Mouse (Mus musculus): ENCODE results near the gene Ctla4. TPM values are rescaled to one million over a fixed set of nuclear protein-coding genes. Genes with fewer than 3 reads are reported as not detected.

The Ctla4 gene
- polyA plus RNA-seq, 1 experiment = not detected

DNA sequence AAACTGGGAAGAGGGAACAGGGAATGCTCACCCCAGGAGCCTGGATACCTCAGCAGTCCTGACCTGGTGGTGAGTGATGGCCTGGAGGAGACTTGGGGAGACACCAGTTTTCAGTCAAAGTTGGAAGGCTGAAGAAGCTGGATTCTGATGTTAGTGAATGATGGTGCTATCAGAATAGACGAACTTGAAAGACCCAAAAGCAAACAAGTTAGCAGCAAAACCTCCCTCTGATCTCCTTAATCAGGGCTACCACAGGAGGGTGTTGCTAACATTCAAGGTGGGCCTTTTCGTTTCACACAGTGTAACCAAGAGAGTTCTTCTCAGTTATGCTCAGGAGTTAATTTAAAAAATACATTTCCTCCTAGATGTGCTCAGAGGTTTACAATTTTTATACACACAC is 3.5 kb upstream of the Ctla4 start:
- no peaks in the 10 kb centered on the region for H3K27me3 ChIP-seq (ENCODE audit: control insufficient read depth)

DNA sequence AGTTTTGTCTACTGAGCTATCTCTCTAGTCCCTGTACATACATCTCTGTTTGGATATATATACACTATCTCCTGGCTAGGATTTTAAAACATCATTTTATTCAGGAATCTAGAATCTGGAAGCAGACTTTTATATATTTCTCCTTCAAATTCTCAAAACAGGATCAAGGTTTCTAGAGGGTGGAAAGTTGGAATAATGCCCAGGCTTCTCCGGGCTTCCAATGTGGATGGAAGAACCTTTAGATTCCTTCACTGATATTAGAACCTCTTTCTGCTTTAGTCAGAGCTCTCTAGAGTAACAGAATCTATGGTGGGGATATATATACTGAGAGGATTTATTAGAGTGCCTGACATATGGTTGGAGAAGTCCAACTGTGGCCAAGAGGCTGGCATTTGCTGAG is 2.2 kb upstream of the Ctla4 start:
- TF ChIP-seq GATA1 (IDR thresholded peaks at IDR 0.05; ENCODE audit: low read length) (no peak), TAL1 (IDR thresholded peaks at IDR 0.05; ENCODE audit: low read length) (no peak)
- Histone ChIP-seq H3K36me3 (ENCODE audit: control insufficient read depth) (no peaks in the 10 kb centered on the region), H3K4me3 (replicated peaks) (no peak overlapping the region), H3K27me3 (ENCODE audit: control insufficient read depth) (no peaks in the 10 kb centered on the region), H3K4me1 (ENCODE audit: control insufficient read depth) (no peaks in the 10 kb centered on the region), H3K9me3 (ENCODE audit: control insufficient read depth, low read length) (no peaks in the 10 kb centered on the region)

More for the DNA sequence above, 3.5 kb upstream of the Ctla4 start:
- no peaks in the 10 kb centered on the region for H3K4me1 ChIP-seq (ENCODE audit: control insufficient read depth)
- H3K9me3 ChIP-seq (ENCODE audit: control insufficient read depth, low read length) = no peaks in the 10 kb centered on the region
- H3K36me3 ChIP-seq (ENCODE audit: control insufficient read depth) = no peaks in the 10 kb centered on the region
- H3K4me3 ChIP-seq (replicated peaks) = no peak overlapping the region
- TF ChIP-seq TAL1 (IDR thresholded peaks at IDR 0.05; ENCODE audit: low read length) (no peak), GATA1 (IDR thresholded peaks at IDR 0.05; ENCODE audit: low read length) (no peak)

DNA sequence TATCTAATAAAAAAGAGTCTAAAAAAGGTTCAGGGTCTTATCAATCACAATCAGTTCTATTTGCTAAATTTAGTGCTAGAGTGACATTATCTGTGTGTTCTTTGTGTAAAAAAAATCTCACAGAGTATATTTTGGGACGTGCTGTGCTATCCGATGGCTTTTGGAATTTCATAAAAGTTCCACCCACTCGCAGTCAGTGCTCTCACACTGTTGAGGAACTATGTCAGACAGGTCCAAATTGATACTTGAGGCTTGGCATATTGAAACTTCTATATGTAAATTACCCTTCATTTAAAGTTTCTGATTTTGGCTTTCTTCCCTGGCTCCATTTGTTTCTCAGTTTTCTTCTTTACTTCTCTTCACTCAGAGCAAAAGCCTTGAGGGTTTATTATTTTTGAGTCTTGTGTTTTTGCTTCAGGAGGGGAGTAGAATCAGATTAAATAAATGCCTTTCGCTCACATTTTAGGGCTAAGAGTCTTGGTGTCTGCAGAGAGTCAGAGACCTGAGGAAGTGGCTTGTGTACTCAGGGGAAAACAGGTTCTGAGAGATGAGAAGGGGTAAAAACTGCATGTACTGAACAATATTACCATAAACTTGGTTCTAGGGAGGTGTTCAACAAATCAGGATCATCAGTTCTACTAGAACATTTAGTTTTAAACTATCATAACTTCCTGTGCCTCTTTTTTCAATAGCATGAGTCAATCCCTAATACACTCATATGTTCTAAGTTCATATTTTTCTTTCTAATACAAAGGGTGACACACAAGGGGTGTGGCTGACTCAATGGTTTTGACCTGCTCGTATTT is 11.5 kb downstream of the Ctla4 start:
- no peaks in the 10 kb centered on the region for H3K27me3 ChIP-seq (ENCODE audit: control insufficient read depth)
- TF ChIP-seq GATA1 (IDR thresholded peaks at IDR 0.05; ENCODE audit: low read length) (no peak), TAL1 (IDR thresholded peaks at IDR 0.05; ENCODE audit: low read length) (no peak)
- no peaks in the 10 kb centered on the region for H3K4me1 ChIP-seq (ENCODE audit: control insufficient read depth)
- no peak overlapping the region for H3K4me3 ChIP-seq (replicated peaks)
- H3K36me3 ChIP-seq (ENCODE audit: control insufficient read depth) = no peaks in the 10 kb centered on the region
- H3K9me3 ChIP-seq (ENCODE audit: control insufficient read depth, low read length) = no peaks in the 10 kb centered on the region

DNA sequence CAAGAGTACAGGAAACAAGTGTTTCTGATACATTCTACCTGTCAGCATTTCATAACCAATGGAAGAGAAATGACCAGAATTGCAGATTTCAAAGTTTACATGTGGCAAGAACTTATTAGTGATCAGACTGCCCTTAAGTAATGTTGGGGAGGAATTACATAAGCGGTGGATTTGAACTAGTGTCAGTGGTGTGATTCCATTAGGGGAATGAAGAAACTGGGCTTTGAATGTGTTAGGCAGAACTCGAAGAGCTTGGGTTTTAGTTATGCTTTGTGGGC is 12.1 kb downstream of the Ctla4 start:
- no peaks in the 10 kb centered on the region for H3K9me3 ChIP-seq (ENCODE audit: control insufficient read depth, low read length)
- H3K36me3 ChIP-seq (ENCODE audit: control insufficient read depth) = no peaks in the 10 kb centered on the region
- TF ChIP-seq GATA1 (IDR thresholded peaks at IDR 0.05; ENCODE audit: low read length) = no peak
- TF ChIP-seq TAL1 (IDR thresholded peaks at IDR 0.05; ENCODE audit: low read length) = no peak
- no peak overlapping the region for H3K4me3 ChIP-seq (replicated peaks)
- no peaks in the 10 kb centered on the region for H3K4me1 ChIP-seq (ENCODE audit: control insufficient read depth)
- no peaks in the 10 kb centered on the region for H3K27me3 ChIP-seq (ENCODE audit: control insufficient read depth)

DNA sequence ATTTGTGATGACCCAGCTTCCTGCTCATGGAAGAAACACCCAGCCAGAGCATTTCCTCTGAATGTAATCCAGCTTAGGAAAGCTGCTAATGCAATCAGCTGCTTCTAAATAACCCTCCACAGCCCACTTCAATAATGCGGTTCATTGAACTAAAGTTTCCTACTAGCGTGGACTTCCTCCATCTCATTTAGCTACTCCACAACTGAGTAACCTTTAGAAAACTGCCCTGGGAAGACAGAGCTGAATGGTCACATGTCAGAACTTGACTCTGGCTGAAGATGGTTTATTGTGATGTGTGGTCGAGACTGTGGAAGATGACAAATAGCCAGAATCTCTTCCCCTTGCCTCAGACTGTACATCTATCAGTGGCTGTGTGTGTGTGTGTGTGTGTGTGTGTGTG is 12.4 kb downstream of the Ctla4 start:
- no peak overlapping the region for H3K4me3 ChIP-seq (replicated peaks)
- no peaks in the 10 kb centered on the region for H3K4me1 ChIP-seq (ENCODE audit: control insufficient read depth)
- no peak for TF ChIP-seq GATA1 (IDR thresholded peaks at IDR 0.05; ENCODE audit: low read length)
- TF ChIP-seq TAL1 (IDR thresholded peaks at IDR 0.05; ENCODE audit: low read length) = no peak
- H3K36me3 ChIP-seq (ENCODE audit: control insufficient read depth) = no peaks in the 10 kb centered on the region
- no peaks in the 10 kb centered on the region for H3K9me3 ChIP-seq (ENCODE audit: control insufficient read depth, low read length)
- no peaks in the 10 kb centered on the region for H3K27me3 ChIP-seq (ENCODE audit: control insufficient read depth)

DNA sequence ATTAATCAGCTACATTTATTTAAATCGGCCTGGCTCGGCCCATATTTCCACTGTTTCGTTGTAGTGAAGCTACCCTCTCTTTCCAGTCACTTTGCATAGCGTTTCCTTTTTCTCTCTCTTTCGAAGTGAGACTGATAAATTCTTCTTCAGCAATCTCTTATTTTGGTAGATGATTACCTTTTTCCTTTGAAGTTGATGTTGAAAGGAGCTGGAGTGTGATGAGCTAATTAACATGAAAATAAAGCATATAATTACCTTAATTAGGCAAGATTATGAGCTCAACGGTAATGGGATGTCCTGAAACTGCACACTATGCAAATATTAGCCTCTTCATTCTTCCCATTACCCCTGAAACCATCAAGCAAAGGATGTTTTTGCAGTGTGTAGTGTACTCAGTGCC is 15.7 kb downstream of the Ctla4 start:
- Histone ChIP-seq H3K4me1 (ENCODE audit: control insufficient read depth) (no peaks in the 10 kb centered on the region), H3K27me3 (ENCODE audit: control insufficient read depth) (no peaks in the 10 kb centered on the region), H3K4me3 (replicated peaks) (no peak overlapping the region), H3K9me3 (ENCODE audit: control insufficient read depth, low read length) (no peaks in the 10 kb centered on the region), H3K36me3 (ENCODE audit: control insufficient read depth) (no peaks in the 10 kb centered on the region)
- TF ChIP-seq GATA1 (IDR thresholded peaks at IDR 0.05; ENCODE audit: low read length) (no peak), TAL1 (IDR thresholded peaks at IDR 0.05; ENCODE audit: low read length) (no peak)

DNA sequence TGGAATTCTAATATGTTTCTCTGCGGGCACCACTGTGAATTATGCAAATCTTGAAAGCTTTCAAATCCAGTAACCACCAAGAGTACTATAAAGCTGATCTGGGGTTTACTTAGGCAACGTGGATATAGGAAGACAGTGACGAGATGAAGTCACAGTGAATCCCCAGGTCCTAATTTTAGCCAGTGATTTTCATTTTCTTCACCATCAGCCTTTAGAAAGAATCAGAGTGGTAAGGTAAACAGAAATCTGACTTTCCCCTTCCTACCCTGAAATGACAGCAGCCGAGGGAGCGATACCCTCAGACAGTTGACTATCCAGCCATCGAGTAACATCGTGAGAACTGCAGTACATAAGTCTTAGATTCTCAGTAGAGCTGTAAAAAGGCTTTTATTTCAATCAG is 16.3 kb downstream of the Ctla4 start:
- H3K27me3 ChIP-seq (ENCODE audit: control insufficient read depth) = no peaks in the 10 kb centered on the region
- no peak overlapping the region for H3K4me3 ChIP-seq (replicated peaks)

DNA sequence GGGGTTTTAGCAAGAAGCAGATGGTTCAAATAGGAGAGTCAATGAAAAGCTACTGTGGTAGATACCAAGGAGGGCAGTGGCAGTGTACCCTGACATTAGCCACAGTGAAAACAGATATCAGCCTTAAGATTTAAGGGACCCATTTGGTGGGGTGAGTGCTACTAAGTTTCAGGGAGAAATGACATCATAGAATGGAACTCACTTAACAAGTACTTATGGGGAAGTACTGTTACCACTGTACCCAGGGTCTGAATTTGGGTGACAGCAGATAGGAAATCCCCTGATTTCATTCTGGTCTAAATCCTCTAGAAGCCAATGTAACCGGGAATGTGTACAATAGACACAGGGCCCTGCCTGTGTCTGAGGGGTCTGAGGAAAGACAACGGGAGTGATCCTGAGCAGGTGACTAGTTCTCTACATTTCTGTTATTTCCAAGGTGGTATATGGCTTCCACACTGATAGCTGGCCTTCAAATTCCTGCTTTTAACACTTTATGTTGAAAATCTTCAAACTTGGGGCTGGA is 17.7 kb downstream of the Ctla4 start:
- Histone ChIP-seq H3K36me3 (ENCODE audit: control insufficient read depth) (no peaks in the 10 kb centered on the region), H3K4me1 (ENCODE audit: control insufficient read depth) (no peaks in the 10 kb centered on the region), H3K27me3 (ENCODE audit: control insufficient read depth) (no peaks in the 10 kb centered on the region), H3K4me3 (replicated peaks) (no peak overlapping the region), H3K9me3 (ENCODE audit: control insufficient read depth, low read length) (no peaks in the 10 kb centered on the region)
- no peak for TF ChIP-seq TAL1 (IDR thresholded peaks at IDR 0.05; ENCODE audit: low read length)
- TF ChIP-seq GATA1 (IDR thresholded peaks at IDR 0.05; ENCODE audit: low read length) = no peak

More for the DNA sequence above, 16.3 kb downstream of the Ctla4 start:
- Histone ChIP-seq H3K36me3 (ENCODE audit: control insufficient read depth) (no peaks in the 10 kb centered on the region), H3K4me1 (ENCODE audit: control insufficient read depth) (no peaks in the 10 kb centered on the region), H3K9me3 (ENCODE audit: control insufficient read depth, low read length) (no peaks in the 10 kb centered on the region)
- TF ChIP-seq TAL1 (IDR thresholded peaks at IDR 0.05; ENCODE audit: low read length) = no peak
- no peak for TF ChIP-seq GATA1 (IDR thresholded peaks at IDR 0.05; ENCODE audit: low read length)

DNA sequence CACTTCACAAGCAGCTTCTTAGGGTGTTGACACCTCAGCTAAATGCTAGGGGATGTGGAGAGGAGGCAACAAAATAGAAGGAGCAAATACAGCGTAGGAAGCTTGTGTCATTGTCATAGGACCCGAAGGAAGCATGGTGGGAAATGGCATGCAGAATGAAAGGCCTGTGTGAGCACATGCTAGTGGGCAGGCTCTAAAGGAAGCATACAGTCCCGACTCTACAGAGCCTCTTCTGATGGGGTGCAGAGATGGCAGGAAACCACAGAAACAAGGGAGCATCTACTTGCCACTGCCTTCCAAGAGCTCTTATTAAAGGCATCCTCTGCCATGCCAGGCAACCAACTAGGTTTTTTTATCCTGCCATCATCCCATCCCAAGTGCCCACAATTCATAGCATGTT is 20.7 kb downstream of the Ctla4 start:
- Histone ChIP-seq H3K4me3 (replicated peaks) (no peak overlapping the region), H3K9me3 (ENCODE audit: control insufficient read depth, low read length) (no peaks in the 10 kb centered on the region), H3K27me3 (ENCODE audit: control insufficient read depth) (no peaks in the 10 kb centered on the region), H3K4me1 (ENCODE audit: control insufficient read depth) (no peaks in the 10 kb centered on the region), H3K36me3 (ENCODE audit: control insufficient read depth) (no peaks in the 10 kb centered on the region)
- no peak for TF ChIP-seq TAL1 (IDR thresholded peaks at IDR 0.05; ENCODE audit: low read length)

DNA sequence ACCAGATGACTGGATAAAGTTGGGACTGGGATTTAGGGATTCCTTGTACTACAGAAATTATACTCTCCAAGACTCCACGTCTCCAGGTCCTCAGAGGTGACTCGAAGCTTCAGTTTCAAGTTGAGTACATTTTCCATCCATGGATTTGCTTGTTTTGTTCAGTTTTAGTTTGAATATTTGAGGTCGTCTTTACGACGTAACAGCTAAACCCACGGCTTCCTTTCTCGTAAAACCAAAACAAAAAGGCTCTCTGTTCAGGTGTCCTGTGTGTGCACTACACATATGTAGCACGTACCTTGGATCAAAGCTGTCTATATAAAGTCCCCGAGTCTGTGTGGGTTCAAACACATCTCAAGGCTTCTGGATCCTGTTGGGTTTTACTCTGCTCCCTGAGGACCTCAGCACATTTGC is 22.0 kb downstream of the Ctla4 start:
- Histone ChIP-seq H3K4me3 (replicated peaks) (no peak overlapping the region), H3K9me3 (ENCODE audit: control insufficient read depth, low read length) (no peaks in the 10 kb centered on the region), H3K36me3 (ENCODE audit: control insufficient read depth) (no peaks in the 10 kb centered on the region), H3K4me1 (ENCODE audit: control insufficient read depth) (no peaks in the 10 kb centered on the region), H3K27me3 (ENCODE audit: control insufficient read depth) (no peaks in the 10 kb centered on the region)
- TF ChIP-seq TAL1 (IDR thresholded peaks at IDR 0.05; ENCODE audit: low read length) (no peak), GATA1 (IDR thresholded peaks at IDR 0.05; ENCODE audit: low read length) (no peak)

Data from erythroblast, embryonic 14.5 days (primary cell).